Mouse (Mus musculus): Measurements from ENCODE around the gene Ankrd65.

- TF ChIP-seq POU5F1 (IDR thresholded peaks at IDR 0.05; ENCODE audit: borderline replicate concordance, low read length) (no peak), CTCF (conservative IDR thresholded peaks at IDR 0.05; ENCODE audit: low read length) (no peak)
Measured at GRCm38 (mm10) chr4:155777816-155778215, 12.4 kb upstream of the Ankrd65 start.

Measured in E14TG2a.4 (cell line).